Mouse (Mus musculus) limb, embryonic 14.5 days (tissue): Measurements from ENCODE around the gene Ddo. TPM values are rescaled to one million over a fixed set of nuclear protein-coding genes. Genes with fewer than 3 reads are reported as not detected.

Experiments used
- ATAC-seq: fragments of 200-750 bp; cut with Nextera tagmentation; 2 replicates; pipeline ENCODE4 v1.8.0; 2017; ENCODE audit warnings: low read depth, moderate number of reproducible peaks, moderate TSS enrichment; ENCODE audit not compliant: low FRiP score
- DNase-seq: peaks from one replicate; pipeline ENCODE4 v3.0.0-alpha.2; 2015; ENCODE audit warnings: low spot score
- H3K27ac ChIP-seq: fragments of 300-500 bp; sonication (generic); replicated peaks from 2 replicates; pipeline ENCODE4 v1.5.1; 2014; ENCODE audit warnings: low read depth, mild to moderate bottlenecking, low read length, moderate library complexity, mixed read lengths
- H3K27me3 ChIP-seq: fragments of 300-500 bp; sonication (generic); 2 replicates; pipeline ENCODE4 v1.6.1; 2014; ENCODE audit warnings: low read length, mixed read lengths; ENCODE audit not compliant: control insufficient read depth, insufficient read depth
- H3K36me3 ChIP-seq: fragments of 300-500 bp; sonication (generic); 2 replicates; pipeline ENCODE4 v1.6.1; 2014; ENCODE audit warnings: mild to moderate bottlenecking, low read length, moderate library complexity, mixed read lengths; ENCODE audit not compliant: control insufficient read depth, insufficient read depth
- H3K4me1 ChIP-seq: fragments of 300-500 bp; sonication (generic); 2 replicates; pipeline ENCODE4 v1.6.1; 2014; ENCODE audit warnings: antibody characterized with exemption, low read length, mixed read lengths; ENCODE audit not compliant: control insufficient read depth, insufficient read depth
- H3K4me2 ChIP-seq: fragments of 300-500 bp; sonication (generic); replicated peaks from 2 replicates; pipeline ENCODE4 v1.6.1; 2014; ENCODE audit warnings: low read depth, mild to moderate bottlenecking, low read length, moderate library complexity; ENCODE audit not compliant: severe bottlenecking
- H3K4me3 ChIP-seq: fragments of 300-500 bp; sonication (generic); replicated peaks from 2 replicates; pipeline ENCODE4 v1.5.1; 2014; ENCODE audit warnings: low read length
- H3K9ac ChIP-seq: fragments of 300-500 bp; sonication (generic); 2 replicates; pipeline ENCODE4 v1.6.1; 2014; ENCODE audit warnings: mild to moderate bottlenecking, low read depth, low read length, moderate library complexity; ENCODE audit not compliant: severe bottlenecking
- H3K9me3 ChIP-seq: fragments of 300-500 bp; sonication (generic); 2 replicates; pipeline ENCODE4 v1.6.1; 2016; ENCODE audit warnings: low read length; ENCODE audit not compliant: control insufficient read depth
- POLR2A ChIP-seq: fragments of 200-500 bp; IDR thresholded peaks from 2 replicates; pipeline ENCODE4 v1.8.0; 2012; ENCODE audit warnings: inconsistent platforms, mild to moderate bottlenecking, moderate library complexity, borderline replicate concordance; ENCODE audit not compliant: insufficient read depth, insufficient read length; ENCODE audit errors: extremely low read depth
- WGBS: fragments of 180-500 bp; shearing (Covaris S2); extraction: QIAGEN DNeasy Blood & Tissue Kit; methylation state at CpG from one replicate; pipeline ENCODE4 v1.1.7; 2014; 5-methylcytosine and 5-hydroxymethylcytosine counted together
- polyA plus RNA-seq, 2 experiments: library from polyadenylated mRNA; depleted of rRNA in 1 of 2; stranded (reverse) in 1 of 2; unstranded in 1 of 2; fragments of >200 nt; fragmentation: Nextera tagmentation in 1 of 2; extraction: Ambion mirVana in 1 of 2; gene quantifications; 2 replicates each; pipeline versions ENCODE4 v1.2.1 to v1.2.3; 2012 to 2014

Ddo gene
- polyA plus RNA-seq, 2 experiments = 0.06 to 0.28 TPM

DNA sequence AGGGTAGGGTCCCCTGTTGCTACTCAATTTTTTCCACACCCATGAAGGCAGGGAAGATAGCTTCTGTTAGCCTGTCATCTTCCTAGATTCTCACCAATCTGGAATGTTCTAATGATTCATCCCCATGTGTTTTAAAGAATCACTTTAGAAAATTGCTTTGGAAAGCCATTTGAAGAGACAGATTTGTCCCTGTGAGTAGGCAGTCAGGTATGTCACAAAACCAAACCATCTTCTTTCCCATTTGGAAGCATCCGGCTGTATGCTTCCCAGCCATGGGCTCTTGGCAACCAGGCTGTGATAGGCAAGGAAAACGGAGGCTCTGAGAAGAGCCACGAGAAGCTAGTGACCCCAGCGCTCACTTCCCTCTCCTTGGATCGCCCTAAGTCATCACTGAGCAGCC, 100.4 kb downstream of the Ddo start:
- Histone ChIP-seq H3K36me3 (no peaks in the 10 kb centered on the region), H3K9ac (no peak overlapping the region), H3K4me1 (0 out of 2 replicates have a peak, but pooled peaks cover 5% of the 10 kb centered on the region), H3K27ac (no peak overlapping the region), H3K4me3 (no peak overlapping the region), H3K27me3 (no peaks in the 10 kb centered on the region), H3K4me2 (no peak overlapping the region), H3K9me3 (no peaks in the 10 kb centered on the region)
- ATAC-seq (no peak), DNase-seq (no peak)
- TF ChIP-seq POLR2A = no peak
- WGBS = 68% methylated on average over 5 of the region's 5 CpGs

Other genes with a start within 250 kb of the Ddo start
- gene Slc22a16, start 59.7 kb upstream of the Ddo start, polyA plus RNA-seq (2012; rRNA removed) = 0.04 TPM in 1 of 2 replicates, not detected in the other
- not detected in 2 replicates for gene Slc22a16, start 59.7 kb upstream of the Ddo start, polyA plus RNA-seq (2014; fragmentation: Nextera tagmentation; extraction: Ambion mirVana)
- 1.4 and 1.7 TPM in 2 replicates for gene Mettl24, start 53.3 kb downstream of the Ddo start, polyA plus RNA-seq (2012; rRNA removed)
- 1.8 and 2.5 TPM in 2 replicates for gene Mettl24, start 53.3 kb downstream of the Ddo start, polyA plus RNA-seq (2014; fragmentation: Nextera tagmentation; extraction: Ambion mirVana)